Mouse (Mus musculus) liver, adult 10 weeks (tissue): Measurements from ENCODE around the gene Cxcr3. TPM values are rescaled to one million over a fixed set of nuclear protein-coding genes. Genes with fewer than 3 reads are reported as not detected.

ENCODE experiments used
- polyA plus RNA-seq: library from polyadenylated mRNA; stranded (reverse); fragments of 350-450 nt; fragmentation: Illumina TruSeq; extraction: RNeasy Lipid Tissue Mini Kit (QIAGEN cat#74804); gene quantifications from one replicate; pipeline ENCODE4 v1.2.3, GENCODE M21; 2014; ENCODE audit warnings: low read depth, low replicate concordance

Cxcr3 gene
- not detected for polyA plus RNA-seq

DNA sequence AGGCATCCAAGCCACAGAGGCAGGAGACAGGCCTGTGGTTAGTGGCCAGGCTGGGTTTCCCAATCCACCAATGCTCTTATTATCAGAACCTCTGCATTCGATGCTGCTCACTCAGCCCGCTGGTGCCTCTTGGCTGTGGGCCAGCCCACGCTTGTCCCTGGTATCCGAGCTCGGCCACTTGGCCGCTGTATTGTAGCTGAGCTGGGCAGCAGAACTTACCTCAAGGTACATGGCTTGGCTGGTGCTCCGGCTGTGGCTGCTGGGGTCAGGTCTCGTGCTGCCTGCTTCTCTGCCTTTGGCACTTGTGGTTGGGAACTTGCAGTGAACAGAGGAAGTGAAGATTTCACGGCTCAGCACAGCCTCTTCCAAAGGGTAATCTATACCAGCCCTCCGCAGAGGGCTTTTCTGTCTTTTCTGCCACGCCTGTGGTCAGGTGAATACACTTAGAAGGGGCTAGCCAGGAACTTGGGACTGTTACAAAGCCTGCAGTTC is at the start of gene Cxcr3:
Gene Cxcr3, minus strand, starts transcription at position 442 of the 492 bp plus-strand sequence.

Other genes with a start within 250 kb of the Cxcr3 start
- gene Taf1, start 201.5 kb downstream of the Cxcr3 start, polyA plus RNA-seq, result 17.8 TPM
- gene Ogt, start 94.2 kb downstream of the Cxcr3 start, polyA plus RNA-seq, result 78.7 TPM
- not detected for gene Gm4779, start 60.2 kb upstream of the Cxcr3 start, polyA plus RNA-seq
- gene 8030474K03Rik, start 60.4 kb upstream of the Cxcr3 start, polyA plus RNA-seq, result not detected
- gene Nhsl2, start 115.1 kb upstream of the Cxcr3 start, polyA plus RNA-seq, result 0.58 TPM